Mouse (Mus musculus): ENCODE measurements at regions not wholly inside any gene's neighbourhood (a gene's known extent, or its start where the extent isn't known, plus 50 kb on each side); places are given as distances from the start of the nearest gene placed in this dataset.

GRCm38 (mm10) chr6:93566661-93567060 is 623.4 kb upstream of the Adamts9 start:
- Histone ChIP-seq H3K27ac (no peak overlapping the region), H3K9ac (no peak overlapping the region), H3K9me3 (replicated peaks) (no peaks in the 10 kb centered on the region), H3K4me2 (no peak overlapping the region), H3K27me3 (no peaks in the 10 kb centered on the region), H3K4me3 (replicated peaks) (no peak overlapping the region), H3K36me3 (no peaks in the 10 kb centered on the region), H3K4me1 (replicated peaks) (no peaks in the 10 kb centered on the region)
- ATAC-seq (ENCODE audit: low read depth) (no peak), DNase-seq (no peak)
- WGBS (ENCODE audit: insufficient replicate concordance), result 24% methylated on average over 2 of the region's 2 CpGs

DNA sequence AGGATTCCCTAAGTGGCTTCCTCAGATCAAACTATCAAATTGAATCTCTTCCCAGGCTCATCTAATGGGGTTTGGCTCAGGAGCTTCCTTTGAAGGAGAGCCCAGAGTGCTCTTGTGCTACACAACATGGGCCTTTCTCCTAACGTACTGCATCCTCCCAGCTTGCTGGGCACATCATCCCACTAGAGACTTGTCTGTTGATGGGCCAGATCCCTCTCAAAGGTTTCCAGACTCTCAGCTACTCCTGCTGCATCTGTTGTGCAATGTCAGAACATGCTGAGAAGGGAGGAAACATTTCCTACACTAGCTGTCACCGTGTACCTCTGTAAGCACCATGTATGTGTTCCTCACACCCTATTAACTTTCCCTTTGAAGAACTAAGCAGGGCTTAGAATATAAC is 605.0 kb upstream of the Adamts9 start:
- no peaks in the 10 kb centered on the region for H3K4me1 ChIP-seq (replicated peaks)
- WGBS (ENCODE audit: insufficient replicate concordance), result 51% methylated on average over 2 of the region's 2 CpGs
- no peak overlapping the region for H3K4me2 ChIP-seq
- no peak overlapping the region for H3K9ac ChIP-seq
- H3K9me3 ChIP-seq (replicated peaks), result no peaks in the 10 kb centered on the region
- H3K36me3 ChIP-seq, result no peaks in the 10 kb centered on the region
- no peaks in the 10 kb centered on the region for H3K27me3 ChIP-seq
- ATAC-seq (ENCODE audit: low read depth) (no peak), DNase-seq (no peak)
- no peak overlapping the region for H3K27ac ChIP-seq
- H3K4me3 ChIP-seq (replicated peaks), result no peak overlapping the region

- Histone ChIP-seq H3K9me3 (replicated peaks) (no peaks in the 10 kb centered on the region), H3K27me3 (no peaks in the 10 kb centered on the region), H3K9ac (no peak overlapping the region), H3K4me2 (no peak overlapping the region), H3K27ac (no peak overlapping the region), H3K4me3 (replicated peaks) (no peak overlapping the region), H3K4me1 (replicated peaks) (no peaks in the 10 kb centered on the region), H3K36me3 (no peaks in the 10 kb centered on the region)
- ATAC-seq (ENCODE audit: low read depth), result no peak
- no peak for DNase-seq
- WGBS (ENCODE audit: insufficient replicate concordance), result 14% methylated on average over 1 of the region's 1 CpGs
Observed at GRCm38 (mm10) chr6:93544246-93544645, 601.0 kb upstream of the Adamts9 start.

- Histone ChIP-seq H3K9me3 (replicated peaks) (no peaks in the 10 kb centered on the region), H3K27me3 (no peaks in the 10 kb centered on the region), H3K4me3 (replicated peaks) (no peak overlapping the region), H3K27ac (no peak overlapping the region), H3K4me2 (no peak overlapping the region), H3K9ac (no peak overlapping the region), H3K36me3 (no peaks in the 10 kb centered on the region), H3K4me1 (replicated peaks) (no peaks in the 10 kb centered on the region)
- no peak for DNase-seq
- ATAC-seq (ENCODE audit: low read depth), result no peak
- 53% methylated on average over 15 of the region's 15 CpGs for WGBS (ENCODE audit: insufficient replicate concordance)
Observed at GRCm38 (mm10) chr6:93543354-93544129, 600.2 kb upstream of the Adamts9 start.

DNA sequence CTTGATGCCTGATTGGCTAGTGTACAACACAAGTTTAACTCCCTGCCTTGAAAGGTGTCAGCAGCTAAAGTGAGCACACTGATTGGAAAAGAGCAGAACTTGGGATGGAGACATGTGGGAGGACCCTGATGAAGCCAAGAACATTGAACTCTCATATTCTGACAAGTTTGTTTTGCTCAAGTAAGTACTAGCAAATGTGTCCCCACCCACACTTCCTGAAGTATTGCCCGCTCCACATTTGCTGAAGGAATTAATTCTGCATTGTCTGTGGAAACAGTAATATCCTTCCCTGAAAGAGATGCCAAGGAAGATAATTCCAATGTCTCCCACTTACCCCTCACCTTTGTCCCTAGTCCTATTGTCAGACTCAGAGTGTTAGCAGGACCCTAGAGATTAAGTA is 596.3 kb upstream of the Adamts9 start:
- Histone ChIP-seq H3K4me2 (no peak overlapping the region), H3K9me3 (replicated peaks) (no peaks in the 10 kb centered on the region), H3K27ac (no peak overlapping the region), H3K36me3 (no peaks in the 10 kb centered on the region), H3K9ac (no peak overlapping the region), H3K4me1 (replicated peaks) (no peaks in the 10 kb centered on the region), H3K4me3 (replicated peaks) (no peak overlapping the region), H3K27me3 (no peaks in the 10 kb centered on the region)
- no peak for ATAC-seq (ENCODE audit: low read depth)
- 59% methylated on average over 1 of the region's 1 CpGs for WGBS (ENCODE audit: insufficient replicate concordance)
- DNase-seq, result no peak

GRCm38 (mm10) chr6:93539171-93539570 is 595.9 kb upstream of the Adamts9 start:
- H3K27me3 ChIP-seq, result no peaks in the 10 kb centered on the region
- ATAC-seq (ENCODE audit: low read depth), result no peak
- no peak overlapping the region for H3K9ac ChIP-seq
- H3K4me1 ChIP-seq (replicated peaks), result no peaks in the 10 kb centered on the region
- H3K36me3 ChIP-seq, result no peaks in the 10 kb centered on the region
- WGBS (ENCODE audit: insufficient replicate concordance), result 58% methylated on average over 4 of the region's 4 CpGs
- no peak overlapping the region for H3K4me2 ChIP-seq
- no peak overlapping the region for H3K4me3 ChIP-seq (replicated peaks)
- H3K27ac ChIP-seq, result no peak overlapping the region
- H3K9me3 ChIP-seq (replicated peaks), result no peaks in the 10 kb centered on the region
- no peak for DNase-seq

DNA sequence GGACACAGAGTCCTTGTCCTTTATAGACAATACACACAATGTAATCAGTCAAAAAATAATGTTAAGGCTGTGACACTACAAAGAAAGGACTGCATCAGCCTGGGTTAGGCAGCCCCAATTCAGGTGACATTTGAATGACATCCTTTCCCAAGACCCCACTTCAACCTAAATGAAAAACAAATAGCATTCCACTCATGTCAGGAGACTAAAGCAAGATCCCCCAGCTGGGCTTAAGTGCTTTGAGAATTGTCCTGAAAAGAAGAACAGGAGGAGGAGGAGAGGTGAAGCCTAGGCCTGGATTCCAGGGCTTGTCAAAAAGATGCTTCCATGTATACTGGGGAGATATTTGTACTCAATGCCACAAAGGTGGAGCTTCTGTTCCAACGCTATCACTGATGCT is 594.7 kb upstream of the Adamts9 start:
- no peaks in the 10 kb centered on the region for H3K27me3 ChIP-seq
- no peak overlapping the region for H3K4me2 ChIP-seq
- H3K36me3 ChIP-seq, result no peaks in the 10 kb centered on the region
- 65% methylated on average over 1 of the region's 1 CpGs for WGBS (ENCODE audit: insufficient replicate concordance)
- ATAC-seq (ENCODE audit: low read depth), result no peak
- H3K4me1 ChIP-seq (replicated peaks), result no peaks in the 10 kb centered on the region
- no peak for DNase-seq
- no peak overlapping the region for H3K4me3 ChIP-seq (replicated peaks)
- no peak overlapping the region for H3K9ac ChIP-seq
- H3K9me3 ChIP-seq (replicated peaks), result no peaks in the 10 kb centered on the region
- no peak overlapping the region for H3K27ac ChIP-seq

GRCm38 (mm10) chr6:93537126-93537525 is 593.8 kb upstream of the Adamts9 start:
- H3K4me3 ChIP-seq (replicated peaks), result no peak overlapping the region
- no peak overlapping the region for H3K27ac ChIP-seq
- H3K9me3 ChIP-seq (replicated peaks), result no peaks in the 10 kb centered on the region
- WGBS (ENCODE audit: insufficient replicate concordance), result 61% methylated on average over 1 of the region's 1 CpGs
- H3K9ac ChIP-seq, result no peak overlapping the region
- no peaks in the 10 kb centered on the region for H3K36me3 ChIP-seq
- no peaks in the 10 kb centered on the region for H3K27me3 ChIP-seq
- no peak for ATAC-seq (ENCODE audit: low read depth)
- no peak overlapping the region for H3K4me2 ChIP-seq
- no peaks in the 10 kb centered on the region for H3K4me1 ChIP-seq (replicated peaks)
- no peak for DNase-seq

- no peak for DNase-seq
- Histone ChIP-seq H3K9ac (no peak overlapping the region), H3K4me1 (replicated peaks) (no peaks in the 10 kb centered on the region), H3K27me3 (no peaks in the 10 kb centered on the region), H3K4me3 (replicated peaks) (no peak overlapping the region), H3K36me3 (no peaks in the 10 kb centered on the region), H3K27ac (no peak overlapping the region), H3K4me2 (no peak overlapping the region), H3K9me3 (replicated peaks) (no peaks in the 10 kb centered on the region)
- WGBS (ENCODE audit: insufficient replicate concordance), result 65% methylated on average over 2 of the region's 2 CpGs
- ATAC-seq (ENCODE audit: low read depth), result no peak
Observed at GRCm38 (mm10) chr6:93513818-93514217, 570.5 kb upstream of the Adamts9 start.

GRCm38 (mm10) chr6:93509857-93510256 is 566.6 kb upstream of the Adamts9 start:
- no peak overlapping the region for H3K4me3 ChIP-seq (replicated peaks)
- DNase-seq, result no peak

DNA sequence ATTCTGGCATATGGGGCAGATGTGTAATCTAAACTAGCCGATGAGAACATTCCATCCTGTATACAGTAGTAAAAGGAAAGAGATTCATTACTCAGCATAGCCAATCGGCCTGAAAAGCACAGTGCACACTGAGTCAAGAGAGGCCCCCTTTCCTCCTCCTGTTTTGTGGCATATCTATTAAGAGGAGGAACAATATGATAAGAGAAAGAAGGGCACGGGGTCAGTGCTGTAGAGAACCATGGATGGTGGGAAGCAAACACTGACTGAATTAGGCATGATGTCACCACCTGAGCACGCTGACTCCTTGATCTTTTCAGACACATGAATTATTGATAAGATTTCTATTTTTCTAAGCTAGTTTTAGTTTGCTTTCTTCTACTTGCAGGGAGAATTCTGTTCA is 554.5 kb upstream of the Adamts9 start:
- WGBS (ENCODE audit: insufficient replicate concordance), result 48% methylated on average over 4 of the region's 4 CpGs
- ATAC-seq (ENCODE audit: low read depth), result no peak

More at GRCm38 (mm10) chr6:93509857-93510256, 566.6 kb upstream of the Adamts9 start:
- H3K9me3 ChIP-seq (replicated peaks), result no peaks in the 10 kb centered on the region
- H3K4me2 ChIP-seq, result no peak overlapping the region
- no peaks in the 10 kb centered on the region for H3K27me3 ChIP-seq
- no peak overlapping the region for H3K9ac ChIP-seq
- H3K36me3 ChIP-seq, result no peaks in the 10 kb centered on the region
- WGBS (ENCODE audit: insufficient replicate concordance), result 44% methylated on average over 1 of the region's 1 CpGs
- ATAC-seq (ENCODE audit: low read depth), result no peak
- no peaks in the 10 kb centered on the region for H3K4me1 ChIP-seq (replicated peaks)
- H3K27ac ChIP-seq, result no peak overlapping the region

DNA sequence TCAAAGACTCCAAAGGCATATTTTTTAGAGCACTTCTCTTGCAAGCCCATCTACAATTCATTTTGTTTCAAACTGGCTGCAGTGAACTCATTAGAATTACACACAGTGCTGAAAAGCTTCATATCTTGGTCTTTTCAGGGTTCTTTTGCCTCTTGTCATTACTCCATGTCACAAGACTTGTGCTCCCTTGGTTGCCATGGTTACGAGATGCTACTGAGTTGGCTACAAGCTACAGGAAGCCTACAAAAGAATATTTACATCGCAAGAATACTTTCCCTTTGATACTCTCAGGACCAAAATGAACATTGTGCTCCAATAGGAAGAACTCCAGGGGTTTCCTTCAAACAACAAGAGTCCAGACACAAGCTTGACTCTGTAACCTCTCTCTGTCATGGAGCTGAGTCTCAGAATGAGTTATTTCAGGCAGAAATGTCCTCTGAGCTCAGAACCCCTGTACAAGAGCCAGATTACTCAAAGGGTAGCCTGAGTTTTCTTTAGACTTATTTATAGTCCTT is 545.2 kb upstream of the Adamts9 start:
- Histone ChIP-seq H3K4me3 (replicated peaks) (no peak overlapping the region), H3K27ac (no peak overlapping the region), H3K4me1 (replicated peaks) (no peaks in the 10 kb centered on the region), H3K36me3 (no peaks in the 10 kb centered on the region), H3K9ac (no peak overlapping the region), H3K4me2 (no peak overlapping the region), H3K9me3 (replicated peaks) (no peaks in the 10 kb centered on the region), H3K27me3 (no peaks in the 10 kb centered on the region)
- DNase-seq (no peak), ATAC-seq (ENCODE audit: low read depth) (no peak)
- 66% methylated on average over 2 of the region's 2 CpGs for WGBS (ENCODE audit: insufficient replicate concordance)

More for the DNA sequence above, 554.5 kb upstream of the Adamts9 start:
- no peak for DNase-seq
- H3K4me2 ChIP-seq, result no peak overlapping the region
- no peak overlapping the region for H3K27ac ChIP-seq
- no peak overlapping the region for H3K9ac ChIP-seq
- no peaks in the 10 kb centered on the region for H3K4me1 ChIP-seq (replicated peaks)
- H3K36me3 ChIP-seq, result no peaks in the 10 kb centered on the region
- no peak overlapping the region for H3K4me3 ChIP-seq (replicated peaks)
- no peaks in the 10 kb centered on the region for H3K27me3 ChIP-seq
- H3K9me3 ChIP-seq (replicated peaks), result no peaks in the 10 kb centered on the region

All from liver, embryonic 13.5 days (tissue).